Mouse (Mus musculus) thymus, adult 2 months (tissue): ENCODE data around the gene Fndc3b.

Experiments used
- CTCF ChIP-seq: fragments of 200-500 bp; IDR thresholded peaks from 2 replicates; pipeline ENCODE4 v1.5.1; 2012; ENCODE audit warnings: mild to moderate bottlenecking, control low read depth, low read length, moderate library complexity, borderline replicate concordance; ENCODE audit not compliant: control insufficient read depth, poor library complexity, insufficient read depth; ENCODE audit errors: extremely low read depth
- POLR2A ChIP-seq: fragments of 200-500 bp; IDR thresholded peaks from 2 replicates; pipeline ENCODE4 v1.6.1; 2012; ENCODE audit warnings: mild to moderate bottlenecking, low read length, control low read depth, moderate library complexity; ENCODE audit not compliant: control insufficient read depth, poor library complexity, insufficient read depth; ENCODE audit errors: extremely low read depth

DNA sequence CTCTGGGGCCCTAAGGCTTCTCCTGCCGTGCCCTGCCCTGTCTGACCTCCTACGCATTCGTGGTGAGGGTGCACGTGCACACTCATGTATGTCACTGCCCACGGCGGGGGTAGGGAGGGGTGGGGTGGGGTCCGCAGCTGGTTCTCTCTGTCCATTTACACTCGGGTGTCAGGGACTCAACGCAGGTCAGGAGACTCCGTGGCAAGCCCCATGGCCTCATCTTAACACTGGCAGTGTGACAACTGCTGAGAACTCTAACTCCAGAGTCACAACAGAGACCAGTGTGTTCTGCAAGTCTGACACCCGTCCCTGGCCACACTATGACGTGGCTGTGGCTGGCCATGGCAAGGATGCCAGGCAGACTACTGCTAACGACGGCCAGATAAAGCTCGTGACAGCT lies 248.2 kb downstream of the Fndc3b start:
- TF ChIP-seq CTCF: no peak
- TF ChIP-seq POLR2A: no peak
